Mouse (Mus musculus) forebrain, postnatal 0 days (tissue): ENCODE data around the gene Tmem164. TPM values are rescaled to one million over a fixed set of nuclear protein-coding genes. Genes with fewer than 3 reads are reported as not detected.

Experiments
- ATAC-seq: fragments of 200-750 bp; cut with Nextera tagmentation; 2 replicates; pipeline ENCODE4 v1.8.0; 2017; ENCODE audit warnings: mild to moderate bottlenecking, moderate library complexity
- DNase-seq: peaks from one replicate; pipeline ENCODE4 v3.0.0-alpha.2; 2015
- H3K27ac ChIP-seq: fragments of 300-500 bp; sonication (generic); 2 replicates; pipeline ENCODE4 v1.5.1; 2014; ENCODE audit warnings: low read depth, mild to moderate bottlenecking, antibody characterized with exemption, low read length, moderate library complexity, mixed read lengths
- H3K27me3 ChIP-seq: fragments of 300-500 bp; sonication (generic); 2 replicates; pipeline ENCODE4 v1.6.1; 2014; ENCODE audit warnings: mild to moderate bottlenecking, low read length, mixed read lengths; ENCODE audit not compliant: insufficient read depth
- H3K36me3 ChIP-seq: fragments of 300-500 bp; sonication (generic); 2 replicates; pipeline ENCODE4 v1.6.1; 2014; ENCODE audit warnings: mild to moderate bottlenecking, moderate library complexity; ENCODE audit not compliant: insufficient read depth
- H3K4me1 ChIP-seq: fragments of 300-500 bp; sonication (generic); 2 replicates; pipeline ENCODE4 v1.6.1; 2014; ENCODE audit warnings: antibody characterized with exemption; ENCODE audit not compliant: insufficient read depth
- H3K4me2 ChIP-seq: fragments of 300-500 bp; sonication (generic); 2 replicates; pipeline ENCODE4 v1.6.1; 2014; ENCODE audit warnings: low read depth, mild to moderate bottlenecking, moderate library complexity
- H3K4me3 ChIP-seq: fragments of 300-500 bp; sonication (generic); 2 replicates; pipeline ENCODE4 v1.5.1; 2014; ENCODE audit warnings: low read depth, low read length, mixed read lengths
- H3K9ac ChIP-seq: fragments of 300-500 bp; sonication (generic); 2 replicates; pipeline ENCODE4 v1.6.1; 2014; ENCODE audit warnings: mild to moderate bottlenecking
- H3K9me3 ChIP-seq: fragments of 300-500 bp; sonication (generic); 2 replicates; pipeline ENCODE4 v1.6.1; 2016; ENCODE audit warnings: low read length
- CTCF ChIP-seq: sonication (generic); IDR thresholded peaks from 2 replicates; pipeline ENCODE4 v1.5.1; 2016; ENCODE audit warnings: antibody characterized with exemption, control low read depth, low read depth
- WGBS: fragments of 180-500 bp; shearing (Covaris S2); extraction: QIAGEN DNeasy Blood & Tissue Kit; methylation state at CpG from one replicate; pipeline ENCODE4 v1.1.7; 2014; 5-methylcytosine and 5-hydroxymethylcytosine counted together
- polyA plus RNA-seq: library from polyadenylated mRNA; unstranded; fragments of >200 nt; fragmentation: Nextera tagmentation; extraction: Ambion mirVana; gene quantifications from 2 replicates; pipeline ENCODE4 v1.2.1, GENCODE M21; 2015
- total RNA-seq: library from RNA; depleted of rRNA; stranded (reverse); fragments of >200 nt; gene quantifications from 2 replicates; pipeline ENCODE4 v1.2.3, GENCODE M21; 2014

The Tmem164 gene
- total and polyA plus RNA-seq, 2 experiments from 2014 or later: 17.2 to 33.9 TPM

DNA sequence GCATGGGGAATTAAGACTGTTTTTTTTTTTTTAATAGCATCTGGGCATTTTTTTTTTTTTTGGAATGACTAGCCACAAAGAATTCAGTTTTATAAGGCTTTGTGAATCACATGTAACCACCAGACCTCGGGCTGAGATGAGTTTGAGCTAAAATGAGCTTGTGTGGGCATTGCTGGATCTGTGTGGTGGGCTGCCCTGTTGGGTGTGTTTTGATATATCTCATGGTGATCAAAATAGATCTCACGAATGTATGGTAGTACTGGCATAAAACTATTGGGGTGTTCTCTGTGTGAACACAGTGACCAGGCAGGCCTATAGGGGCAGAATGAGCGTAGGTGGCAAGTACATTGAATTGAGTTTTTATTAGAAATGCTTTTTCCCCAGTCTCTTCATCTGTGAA, 67.4 kb downstream of the Tmem164 start:
- DNase-seq: no peak
- no peaks in the 10 kb centered on the region for H3K36me3 ChIP-seq
- no peak overlapping the region for H3K27ac ChIP-seq
- no peaks in the 10 kb centered on the region for H3K4me1 ChIP-seq
- ATAC-seq: no peak
- no peak for TF ChIP-seq CTCF
- 84% methylated on average over 3 of the region's 3 CpGs for WGBS
- H3K4me3 ChIP-seq: no peak overlapping the region
- H3K9me3 ChIP-seq: no peaks in the 10 kb centered on the region
- no peak overlapping the region for H3K9ac ChIP-seq
- H3K4me2 ChIP-seq: no peak overlapping the region
- H3K27me3 ChIP-seq: no peaks in the 10 kb centered on the region

DNA sequence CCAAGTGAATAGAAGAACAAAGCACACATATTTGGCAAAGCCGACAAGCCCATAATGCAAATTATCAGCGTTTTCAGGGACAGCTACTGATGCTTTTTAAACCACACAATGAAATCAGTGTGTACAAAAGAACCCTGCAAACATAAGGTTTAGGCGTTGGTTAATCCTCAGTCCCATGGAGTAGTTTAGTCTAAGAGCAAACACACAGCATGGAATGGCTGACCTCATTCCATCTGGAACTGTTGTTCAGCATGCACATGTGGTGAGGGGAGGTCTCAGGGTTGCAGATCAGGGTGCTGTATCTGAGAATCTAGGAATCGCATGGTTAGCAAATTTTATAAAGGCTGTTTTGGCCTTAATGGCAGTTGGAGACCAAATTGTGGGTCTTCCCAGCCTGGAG, 69.6 kb downstream of the Tmem164 start:
- no peak overlapping the region for H3K4me3 ChIP-seq
- H3K9me3 ChIP-seq: no peaks in the 10 kb centered on the region
- no peaks in the 10 kb centered on the region for H3K36me3 ChIP-seq
- no peak overlapping the region for H3K9ac ChIP-seq
- H3K27ac ChIP-seq: no peak overlapping the region
- no peaks in the 10 kb centered on the region for H3K4me1 ChIP-seq
- no peak overlapping the region for H3K4me2 ChIP-seq
- WGBS: 51% methylated on average over 4 of the region's 4 CpGs
- H3K27me3 ChIP-seq: no peaks in the 10 kb centered on the region
- DNase-seq: no peak
- ATAC-seq: no peak
- no peak for TF ChIP-seq CTCF

DNA sequence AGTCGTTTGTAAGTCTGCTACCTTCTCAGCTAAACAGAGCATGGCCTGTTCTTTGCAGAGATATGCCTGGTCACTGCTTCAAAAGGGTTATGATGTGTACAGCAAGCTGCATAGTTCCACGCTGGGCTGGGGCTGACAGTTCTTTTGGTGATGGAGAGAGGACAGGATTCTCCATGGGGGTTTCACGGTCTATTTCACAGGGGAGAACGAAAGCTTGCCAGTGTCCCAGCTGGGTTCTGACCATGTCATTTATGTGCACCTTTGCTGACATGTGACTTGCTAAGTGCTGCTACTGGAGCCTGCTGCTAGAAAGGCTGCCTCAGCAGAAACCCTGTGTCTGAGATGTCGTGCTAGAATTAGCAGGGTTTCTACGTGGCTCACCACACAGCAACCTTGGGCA, 74.3 kb downstream of the Tmem164 start:
- H3K9me3 ChIP-seq: no peaks in the 10 kb centered on the region
- no peak overlapping the region for H3K4me2 ChIP-seq
- no peak overlapping the region for H3K4me3 ChIP-seq
- H3K27ac ChIP-seq: no peak overlapping the region
- no peak overlapping the region for H3K9ac ChIP-seq
- H3K27me3 ChIP-seq: no peaks in the 10 kb centered on the region
- WGBS: 79% methylated on average over 6 of the region's 6 CpGs
- H3K36me3 ChIP-seq: no peaks in the 10 kb centered on the region
- TF ChIP-seq CTCF: no peak
- no peaks in the 10 kb centered on the region for H3K4me1 ChIP-seq
- no peak for ATAC-seq
- DNase-seq: no peak

DNA sequence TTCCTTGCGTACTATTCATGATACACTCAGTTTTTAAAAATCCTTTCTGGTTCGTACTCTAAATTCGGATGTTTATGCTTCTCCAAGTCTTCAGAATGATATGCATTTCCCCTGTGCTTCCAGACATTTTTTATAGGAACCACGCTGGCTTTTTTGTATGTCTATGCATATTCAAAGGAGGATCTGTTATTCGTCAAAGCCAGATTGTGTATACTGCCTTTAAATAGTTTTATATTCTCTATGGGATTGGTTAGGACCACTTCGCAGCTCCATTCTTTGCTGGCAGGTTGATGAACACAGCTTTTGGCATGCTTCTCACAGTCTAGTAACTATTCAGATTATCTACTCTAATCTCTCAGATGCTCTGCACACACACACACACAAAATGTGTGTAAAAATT, 79.2 kb downstream of the Tmem164 start:
- no peak overlapping the region for H3K4me2 ChIP-seq
- H3K27ac ChIP-seq: 0 out of 2 replicates have a peak overlapping the region, but pooled peaks have one; percentile 40
- no peaks in the 10 kb centered on the region for H3K36me3 ChIP-seq
- H3K9ac ChIP-seq: no peak overlapping the region
- H3K27me3 ChIP-seq: no peaks in the 10 kb centered on the region
- ATAC-seq: peak; percentile 78
- H3K4me3 ChIP-seq: no peak overlapping the region
- DNase-seq: peak; percentile 35
- no peak for TF ChIP-seq CTCF
- 61% methylated on average over 6 of the region's 6 CpGs for WGBS
- no peaks in the 10 kb centered on the region for H3K9me3 ChIP-seq
- H3K4me1 ChIP-seq: no peaks in the 10 kb centered on the region

DNA sequence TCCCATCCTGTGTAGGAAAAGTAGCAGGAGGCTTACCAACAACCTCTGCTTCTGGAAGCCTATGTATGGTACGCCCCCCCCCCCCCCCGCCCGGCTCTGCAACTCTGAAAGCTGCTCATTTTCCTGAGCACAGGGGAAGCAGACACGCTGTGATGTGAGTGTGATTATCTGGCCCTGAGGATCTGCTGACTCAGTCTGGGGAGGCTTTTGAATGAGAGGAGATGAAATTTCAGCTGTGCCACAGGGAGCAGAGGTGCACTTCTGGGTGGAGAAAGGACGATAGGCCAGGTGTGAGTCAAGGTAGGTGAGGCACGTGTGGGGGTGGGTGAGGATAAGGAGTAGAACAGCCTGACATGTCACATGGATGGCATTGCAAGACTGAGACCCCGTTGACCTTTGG, 82.1 kb downstream of the Tmem164 start:
- no peak for TF ChIP-seq CTCF
- Histone ChIP-seq H3K4me2 (no peak overlapping the region), H3K36me3 (no peaks in the 10 kb centered on the region), H3K9ac (no peak overlapping the region), H3K9me3 (no peaks in the 10 kb centered on the region), H3K4me1 (no peaks in the 10 kb centered on the region), H3K27ac (no peak overlapping the region), H3K27me3 (no peaks in the 10 kb centered on the region), H3K4me3 (no peak overlapping the region)
- DNase-seq: no peak
- ATAC-seq: no peak
- WGBS: 78% methylated on average over 6 of the region's 7 CpGs

DNA sequence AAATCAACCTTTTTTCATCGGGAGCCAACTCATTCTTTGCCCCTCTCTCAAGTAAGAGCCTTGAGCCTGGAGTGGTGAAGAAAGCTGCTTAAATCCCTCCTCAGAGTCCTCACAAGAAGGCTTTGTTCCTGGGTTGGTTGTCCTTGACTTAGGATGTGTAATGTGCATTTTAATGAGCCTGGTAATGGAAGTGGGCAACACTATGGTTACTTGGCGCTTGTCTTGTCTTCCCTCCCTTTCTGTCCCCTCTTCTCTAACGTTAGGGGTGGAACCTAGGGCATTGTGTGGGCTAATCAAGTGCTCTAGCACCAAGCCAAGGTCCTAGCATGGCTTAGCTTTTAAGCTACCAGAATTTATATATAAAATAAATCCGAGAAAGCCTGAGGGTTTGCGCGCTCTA, 88.5 kb downstream of the Tmem164 start:
- no peak overlapping the region for H3K9ac ChIP-seq
- no peak overlapping the region for H3K27ac ChIP-seq
- no peak overlapping the region for H3K4me2 ChIP-seq
- no peak overlapping the region for H3K4me3 ChIP-seq
- DNase-seq (no peak), ATAC-seq (no peak)
- no peaks in the 10 kb centered on the region for H3K27me3 ChIP-seq
- H3K9me3 ChIP-seq: no peaks in the 10 kb centered on the region
- TF ChIP-seq CTCF: no peak
- 80% methylated on average over 6 of the region's 6 CpGs for WGBS
- H3K4me1 ChIP-seq: no peaks in the 10 kb centered on the region
- H3K36me3 ChIP-seq: no peaks in the 10 kb centered on the region

DNA sequence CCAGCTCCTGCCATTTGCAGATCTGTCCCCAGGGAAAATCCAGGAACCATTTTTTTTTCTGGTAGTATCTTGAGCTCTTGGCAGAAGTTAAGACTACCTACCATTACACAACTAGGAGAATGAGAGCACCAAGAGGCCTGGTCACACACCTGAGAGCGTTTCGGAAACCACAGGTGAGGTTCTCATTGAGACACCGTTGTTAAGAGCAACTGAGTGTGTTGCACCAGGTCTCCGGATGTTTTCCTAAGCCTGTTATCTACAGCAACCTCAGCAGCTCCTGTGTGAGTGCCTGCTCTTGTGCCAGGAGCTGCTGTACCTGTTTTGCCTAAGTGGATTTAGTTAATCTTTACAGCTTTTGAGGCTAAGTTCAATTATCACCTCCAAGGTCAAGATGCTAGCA, 92.5 kb downstream of the Tmem164 start:
- DNase-seq: no peak

DNA sequence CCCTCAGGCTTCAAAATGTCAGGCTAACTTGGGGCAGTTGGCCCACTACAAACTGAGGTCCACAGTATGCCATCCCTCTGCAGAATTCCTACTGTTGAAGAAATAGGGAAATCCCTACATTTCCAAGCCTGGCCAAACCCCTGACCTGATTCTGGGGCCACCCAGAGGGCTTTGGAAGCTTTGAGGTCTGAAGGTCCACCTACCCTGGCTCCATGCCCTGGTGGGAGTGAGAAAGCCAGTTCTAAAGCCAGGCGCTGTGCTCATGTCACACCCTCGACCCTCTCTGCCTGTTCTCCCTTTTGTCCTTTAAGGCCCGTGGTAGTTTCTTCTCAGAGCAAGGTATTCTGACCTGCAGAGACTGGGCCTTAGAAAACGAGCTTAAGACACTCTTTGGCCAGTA, 94.9 kb downstream of the Tmem164 start:
- Histone ChIP-seq H3K4me3 (no peak overlapping the region), H3K9me3 (no peaks in the 10 kb centered on the region), H3K4me2 (no peak overlapping the region), H3K27me3 (no peaks in the 10 kb centered on the region), H3K4me1 (peaks cover 4% of the 10 kb centered on the region; the same call in 1 of the 2 replicates), H3K27ac (no peak overlapping the region), H3K9ac (no peak overlapping the region), H3K36me3 (no peaks in the 10 kb centered on the region)
- WGBS: 45% methylated on average over 4 of the region's 4 CpGs
- ATAC-seq: no peak
- TF ChIP-seq CTCF: no peak
- DNase-seq: no peak

More for the DNA sequence above, 92.5 kb downstream of the Tmem164 start:
- Histone ChIP-seq H3K27me3 (no peaks in the 10 kb centered on the region), H3K27ac (no peak overlapping the region), H3K4me3 (no peak overlapping the region), H3K36me3 (no peaks in the 10 kb centered on the region), H3K4me1 (peaks cover 4% of the 10 kb centered on the region; the same call in 1 of the 2 replicates), H3K9me3 (no peaks in the 10 kb centered on the region), H3K9ac (no peak overlapping the region), H3K4me2 (no peak overlapping the region)
- TF ChIP-seq CTCF: no peak
- no peak for ATAC-seq
- WGBS: 91% methylated on average over 4 of the region's 4 CpGs
